Mouse (Mus musculus) spleen, postnatal 10 days (tissue): ENCODE measurements around the gene Cox11.
A peak's percentile ranks its signal among the peaks of the same experiment; 100 is the strongest.

ENCODE experiments used
- DNase-seq, 2 experiments: peaks; one replicate each; pipeline ENCODE4 v3.0.0; 2021 to 2022; ENCODE audit warnings: low spot score in 2 of 2

Gene Cox11

GRCm38 (mm10) chr11:90637440-90638311, at the start of gene Cox11, which contains the start of gene Stxbp4:
Gene Cox11 (plus strand): TSS chr11:90638173.
Gene Stxbp4 (minus strand): TSS chr11:90638084.
- peak; percentile 93 to 94 for DNase-seq

GRCm38 (mm10) chr11:90590996-90591395, 47.0 kb upstream of the Cox11 start:
- no peak for DNase-seq

- DNase-seq = no peak
Measured at GRCm38 (mm10) chr11:90595826-90596225, 42.1 kb upstream of the Cox11 start.

GRCm38 (mm10) chr11:90603066-90603465, 34.9 kb upstream of the Cox11 start:
- no peak for DNase-seq

- no peak for DNase-seq
Measured at GRCm38 (mm10) chr11:90612118-90612517, 25.9 kb upstream of the Cox11 start.

- DNase-seq = no peak
Measured at GRCm38 (mm10) chr11:90614743-90615142, 23.2 kb upstream of the Cox11 start.

- DNase-seq = no peak
Measured at GRCm38 (mm10) chr11:90616431-90616830, 21.5 kb upstream of the Cox11 start.

- DNase-seq = no peak
Measured at GRCm38 (mm10) chr11:90622044-90622443, 15.9 kb upstream of the Cox11 start.

GRCm38 (mm10) chr11:90622500-90622899, 15.5 kb upstream of the Cox11 start:
- DNase-seq = no peak

GRCm38 (mm10) chr11:90623477-90623876, 14.5 kb upstream of the Cox11 start:
- DNase-seq = peak in 1 of 2 experiments; percentile 55

- no peak for DNase-seq
Measured at GRCm38 (mm10) chr11:90625174-90625573, 12.8 kb upstream of the Cox11 start.

- no peak for DNase-seq
Measured at GRCm38 (mm10) chr11:90627751-90628150, 10.2 kb upstream of the Cox11 start.

GRCm38 (mm10) chr11:90632480-90632879, 5.5 kb upstream of the Cox11 start:
- DNase-seq = no peak

GRCm38 (mm10) chr11:90634661-90635060, 3.3 kb upstream of the Cox11 start:
- DNase-seq = no peak

- DNase-seq = no peak
Measured at GRCm38 (mm10) chr11:90638312-90638830, 398 bp downstream of the Cox11 start.

GRCm38 (mm10) chr11:90649777-90650176, 11.8 kb downstream of the Cox11 start:
- DNase-seq = no peak

GRCm38 (mm10) chr11:90650231-90650885, 12.4 kb downstream of the Cox11 start:
- no peak for DNase-seq

- DNase-seq = no peak
Measured at GRCm38 (mm10) chr11:90652603-90653002, 14.6 kb downstream of the Cox11 start.

GRCm38 (mm10) chr11:90657527-90657926, 19.6 kb downstream of the Cox11 start:
- no peak for DNase-seq

- no peak for DNase-seq
Measured at GRCm38 (mm10) chr11:90660662-90661061, 22.7 kb downstream of the Cox11 start.

GRCm38 (mm10) chr11:90663052-90663451, 25.1 kb downstream of the Cox11 start:
- peak; percentile 50 to 73 for DNase-seq

GRCm38 (mm10) chr11:90663618-90664297, 25.8 kb downstream of the Cox11 start:
- no peak for DNase-seq
